Mouse (Mus musculus): ENCODE measurements around the gene Zfr.

- TF ChIP-seq GATA1 (IDR thresholded peaks at IDR 0.05; ENCODE audit: borderline replicate concordance, low read length), result no peak
- no peak for TF ChIP-seq TAL1 (conservative IDR thresholded peaks at IDR 0.05; ENCODE audit: low read depth, low read length)
Observed at GRCm38 (mm10) chr15:12211577-12211976, 93.9 kb downstream of the Zfr start.

All from G1E (cell line).